Mouse (Mus musculus) heart, postnatal 0 days (tissue): ENCODE measurements at regions not wholly inside any gene's neighbourhood (a gene's known extent, or its start where the extent isn't known, plus 50 kb on each side); places are given as distances from the start of the nearest gene placed in this dataset.

Experiments
- CTCF ChIP-seq: IDR thresholded peaks from 2 replicates; pipeline ENCODE4 v1.5.1; 2016; ENCODE audit warnings: antibody characterized with exemption, control low read depth, low read depth
- EP300 ChIP-seq: IDR thresholded peaks from 2 replicates; pipeline ENCODE4 v1.6.1; 2016; ENCODE audit warnings: antibody characterized with exemption, low read depth

GRCm38 (mm10) chr4:31395538-31395937, 568.4 kb upstream of the Map3k7 start:
- TF ChIP-seq CTCF, result no peak
- TF ChIP-seq EP300, result no peak
